Mouse (Mus musculus) heart, postnatal 14 days (tissue): Measurements from ENCODE around the gene Txnip. TPM values are rescaled to one million over a fixed set of nuclear protein-coding genes. Genes with fewer than 3 reads are reported as not detected.

Experiments
- DNase-seq, 2 experiments: peaks; one replicate each; pipeline ENCODE4 v3.0.0; 2021 to 2022
- intact Hi-C: fragments of 180-260 bp; cut with DNase I; formaldehyde crosslinking; loops from one replicate; pipeline ENCODE4 v1.15.1; 2025
- total RNA-seq, 2 experiments: library from RNA; stranded (reverse); gene quantifications; 2 replicates each; pipeline ENCODE4 v1.2.3; 2021

Txnip gene
- total RNA-seq, 2 experiments from 2014 or later: 512 to 552 TPM

DNA sequence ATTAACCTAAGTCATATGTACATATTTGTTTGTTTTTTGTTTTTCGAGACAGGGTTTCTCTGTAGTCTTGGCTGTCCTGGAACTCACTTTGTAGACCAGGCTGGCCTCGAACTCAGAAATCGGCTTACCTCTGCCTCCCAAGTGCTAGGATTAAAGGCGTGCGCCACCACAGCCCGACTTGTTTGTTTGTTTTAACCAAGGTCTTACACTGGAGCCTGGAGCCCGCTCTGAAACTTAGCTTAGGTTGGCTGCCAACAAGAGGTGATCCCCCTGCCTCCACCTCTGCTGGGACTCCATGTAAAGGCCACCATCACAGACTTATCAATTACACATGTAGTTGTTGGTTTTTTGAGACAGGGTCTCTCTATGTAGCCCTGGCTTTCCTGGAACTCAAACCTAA lies 8.9 kb upstream of the Txnip start:
- DNase-seq: no peak
- intact Hi-C loops: no loop called here

DNA sequence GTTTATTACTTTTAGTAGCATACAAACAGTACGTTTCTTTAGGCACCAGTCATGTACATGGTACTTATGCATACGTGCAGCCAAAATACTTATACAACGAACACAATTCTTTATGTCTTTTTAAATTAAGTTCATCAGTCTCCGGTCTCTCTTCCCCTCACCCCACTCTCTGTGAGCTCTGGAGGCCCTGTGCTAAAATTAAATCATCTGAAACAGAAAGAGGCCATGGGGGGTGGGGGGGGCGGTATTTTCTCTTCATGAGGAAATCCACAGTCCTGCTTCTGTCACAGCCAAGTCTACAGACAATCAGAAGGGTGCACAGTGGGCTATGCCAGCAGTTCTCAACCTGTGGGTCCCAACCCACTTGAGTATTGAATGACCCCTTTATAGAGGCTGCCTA lies 8.4 kb upstream of the Txnip start:
- DNase-seq: no peak
- intact Hi-C loops: no loop called here

DNA sequence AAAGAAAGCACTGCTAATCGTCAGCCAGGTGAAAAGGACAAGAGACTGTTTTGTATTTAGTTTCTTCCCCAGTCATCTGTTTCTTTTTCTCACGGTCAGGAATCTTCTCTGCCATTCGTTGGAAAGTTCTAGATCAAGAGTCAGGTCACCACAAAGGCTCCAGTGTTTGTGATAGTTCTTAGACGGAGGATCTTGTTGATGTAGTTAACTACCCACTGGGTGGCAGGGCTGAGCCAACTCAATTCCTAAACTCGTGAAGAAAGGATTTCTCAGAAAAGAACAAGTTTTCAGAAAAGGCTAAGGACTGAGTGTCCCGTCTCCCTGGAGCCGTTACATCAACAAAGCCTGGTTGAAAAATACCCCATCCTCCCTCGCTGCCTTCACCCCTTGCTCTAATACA lies 6.6 kb upstream of the Txnip start:
- DNase-seq: peak in 1 of 2 experiments; percentile 63
- intact Hi-C loops: no loop called here

DNA sequence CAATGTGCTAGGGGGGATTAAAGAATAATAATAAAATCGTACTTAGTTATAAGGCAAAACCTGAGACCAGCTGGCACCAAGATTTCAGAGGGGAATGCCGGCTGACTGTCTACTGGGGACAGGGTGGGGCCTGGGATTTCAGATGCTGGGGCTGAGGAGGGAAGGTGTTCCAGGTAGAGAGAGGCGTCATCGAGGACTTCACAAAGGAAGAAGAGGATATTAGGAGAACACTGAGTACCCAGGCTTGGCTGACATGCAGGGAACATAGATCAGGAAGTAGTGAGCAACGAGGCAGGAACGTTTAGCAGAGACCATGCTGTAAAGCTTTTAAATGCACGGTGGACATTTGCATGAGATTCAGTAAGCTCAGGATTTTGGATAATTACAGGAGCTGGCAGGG lies 5.9 kb upstream of the Txnip start:
- intact Hi-C loops: no loop called here
- DNase-seq: no peak

GRCm38 (mm10) chr3:96553601-96554000 lies 4.2 kb upstream of the Txnip start:
- intact Hi-C loops: no loop called here
- no peak for DNase-seq

DNA sequence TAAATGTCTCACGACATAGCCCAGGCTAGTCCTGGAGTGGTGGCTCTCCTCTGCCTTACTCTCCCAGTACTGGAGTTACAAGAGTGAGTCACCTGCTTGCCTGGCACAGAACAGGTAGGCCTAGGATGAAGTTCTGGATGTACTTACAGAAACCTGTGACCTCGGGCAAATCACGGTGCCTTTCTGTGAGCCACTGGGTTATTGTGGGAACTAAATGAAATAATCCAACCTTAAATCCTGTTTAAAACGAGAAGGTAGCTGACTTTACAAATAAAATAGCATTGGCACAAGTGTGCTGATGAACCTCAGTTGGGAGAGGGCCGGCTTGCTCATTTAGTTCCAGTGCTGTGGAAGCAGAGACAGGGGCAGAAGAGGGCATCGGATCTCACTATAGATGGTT lies 3.5 kb upstream of the Txnip start:
- intact Hi-C loops: no loop called here
- DNase-seq: no peak

DNA sequence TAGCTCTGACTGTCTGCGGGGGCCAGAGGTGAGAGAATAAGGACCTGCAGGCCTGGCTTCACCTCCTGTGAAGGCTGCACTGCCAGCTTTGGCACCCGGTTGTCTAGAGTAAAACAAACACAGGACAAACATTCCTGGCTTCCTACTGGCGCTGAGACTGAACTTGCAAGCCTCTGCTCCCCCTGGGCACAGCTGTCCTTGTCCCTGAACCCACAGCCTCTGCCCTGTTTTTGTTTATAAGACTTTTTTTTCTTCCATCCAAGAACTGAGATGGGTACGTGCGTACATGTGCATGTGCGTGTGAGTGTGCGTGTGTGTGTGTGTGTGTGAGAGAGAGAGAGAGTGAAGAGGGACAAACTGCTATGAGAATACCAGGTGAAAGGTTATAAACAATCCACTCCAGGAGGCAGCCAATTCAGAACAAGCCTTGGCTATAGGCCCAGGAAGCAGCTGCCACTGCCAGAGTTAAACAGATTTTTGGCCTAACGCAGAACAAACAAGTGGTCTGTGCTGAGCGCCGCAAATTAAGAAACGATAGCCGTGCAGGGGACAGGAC lies 2.6 kb upstream of the Txnip start:
- intact Hi-C loops: no loop called here

DNA sequence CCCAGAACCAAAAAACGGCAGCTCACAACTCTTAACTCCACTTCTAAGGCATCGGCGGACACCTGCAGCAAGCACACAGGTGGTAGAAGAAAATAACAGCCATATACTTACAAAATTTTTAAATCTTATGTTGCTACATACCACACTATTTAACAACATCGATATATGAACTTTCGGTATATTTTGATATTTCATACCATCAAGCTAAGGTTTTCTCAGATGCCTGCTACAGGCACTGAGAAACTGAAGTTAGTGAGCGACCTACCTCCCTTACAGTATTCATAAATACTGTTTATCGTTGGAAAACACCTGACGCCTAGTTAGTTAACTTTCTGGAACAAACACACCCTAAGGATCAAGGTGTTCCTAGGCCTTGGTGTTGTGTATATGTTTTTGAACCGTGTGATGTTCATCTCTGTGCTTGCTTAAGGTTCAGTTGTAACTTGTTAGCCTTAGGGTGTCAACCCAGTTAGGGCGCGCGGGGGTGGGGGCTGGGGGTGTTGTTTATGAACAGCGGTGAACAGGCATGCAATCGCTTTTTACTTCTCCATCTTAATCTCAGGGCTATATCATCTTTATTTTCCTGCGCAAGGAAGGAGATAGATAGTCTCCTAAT lies 1.6 kb upstream of the Txnip start:
- DNase-seq: no peak
- intact Hi-C loops: no loop called here

More for the DNA sequence above, 2.6 kb upstream of the Txnip start:
- peak; percentile 82 to 90 for DNase-seq

- intact Hi-C loops: loop anchor here (1.0 kb wide), 1 partner anchor 19 kb away; the partner anchor contains the start of gene Gm16253
- no peak for DNase-seq
Measured at GRCm38 (mm10) chr3:96556651-96557635, 814 bp upstream of the Txnip start.

DNA sequence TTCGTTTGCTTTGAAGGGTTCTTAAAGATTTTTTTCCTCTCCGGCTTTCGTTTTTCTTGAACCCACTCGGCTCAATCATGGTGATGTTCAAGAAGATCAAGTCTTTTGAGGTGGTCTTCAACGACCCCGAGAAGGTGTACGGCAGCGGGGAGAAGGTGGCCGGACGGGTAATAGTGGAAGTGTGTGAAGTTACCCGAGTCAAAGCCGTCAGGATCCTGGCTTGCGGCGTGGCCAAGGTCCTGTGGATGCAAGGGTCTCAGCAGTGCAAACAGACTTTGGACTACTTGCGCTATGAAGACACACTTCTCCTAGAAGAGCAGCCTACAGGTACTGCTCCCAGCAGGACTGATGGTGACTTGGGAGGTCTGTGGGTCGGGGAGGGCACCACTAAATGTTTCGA lies 402 bp downstream of the Txnip start:
- intact Hi-C loops: no loop called here
- DNase-seq: peak in 1 of 2 experiments; percentile 52

DNA sequence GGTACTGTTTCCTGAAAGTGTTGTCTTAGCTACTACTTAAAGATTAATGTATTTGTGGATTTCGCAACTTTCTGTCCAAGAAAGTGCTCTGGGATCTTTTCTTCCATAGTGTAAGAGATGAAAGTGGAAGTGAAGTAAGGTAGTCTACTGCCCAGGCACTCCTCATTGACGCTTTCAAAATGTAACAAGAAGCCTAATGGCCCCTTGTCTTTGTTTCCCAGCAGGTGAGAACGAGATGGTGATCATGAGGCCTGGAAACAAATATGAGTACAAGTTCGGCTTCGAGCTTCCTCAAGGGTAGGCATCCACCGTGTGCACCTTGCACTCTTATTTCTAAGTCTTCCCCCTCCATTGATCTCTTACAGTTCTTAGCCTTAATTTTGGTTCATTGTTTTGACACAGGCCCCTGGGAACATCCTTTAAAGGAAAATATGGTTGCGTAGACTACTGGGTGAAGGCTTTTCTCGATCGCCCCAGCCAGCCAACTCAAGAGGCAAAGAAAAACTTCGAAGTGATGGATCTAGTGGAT lies 975 bp downstream of the Txnip start:
- DNase-seq: peak in 1 of 2 experiments; percentile 24
- intact Hi-C loops: no loop called here

GRCm38 (mm10) chr3:96559398-96559910 lies 1.7 kb downstream of the Txnip start:
- peak in 1 of 2 experiments; percentile 39 for DNase-seq

GRCm38 (mm10) chr3:96559911-96560850 lies 2.4 kb downstream of the Txnip start:
- DNase-seq: peak in 1 of 2 experiments; percentile 56
- intact Hi-C loops: no loop called here

More at GRCm38 (mm10) chr3:96559398-96559910, 1.7 kb downstream of the Txnip start:
- intact Hi-C loops: no loop called here

DNA sequence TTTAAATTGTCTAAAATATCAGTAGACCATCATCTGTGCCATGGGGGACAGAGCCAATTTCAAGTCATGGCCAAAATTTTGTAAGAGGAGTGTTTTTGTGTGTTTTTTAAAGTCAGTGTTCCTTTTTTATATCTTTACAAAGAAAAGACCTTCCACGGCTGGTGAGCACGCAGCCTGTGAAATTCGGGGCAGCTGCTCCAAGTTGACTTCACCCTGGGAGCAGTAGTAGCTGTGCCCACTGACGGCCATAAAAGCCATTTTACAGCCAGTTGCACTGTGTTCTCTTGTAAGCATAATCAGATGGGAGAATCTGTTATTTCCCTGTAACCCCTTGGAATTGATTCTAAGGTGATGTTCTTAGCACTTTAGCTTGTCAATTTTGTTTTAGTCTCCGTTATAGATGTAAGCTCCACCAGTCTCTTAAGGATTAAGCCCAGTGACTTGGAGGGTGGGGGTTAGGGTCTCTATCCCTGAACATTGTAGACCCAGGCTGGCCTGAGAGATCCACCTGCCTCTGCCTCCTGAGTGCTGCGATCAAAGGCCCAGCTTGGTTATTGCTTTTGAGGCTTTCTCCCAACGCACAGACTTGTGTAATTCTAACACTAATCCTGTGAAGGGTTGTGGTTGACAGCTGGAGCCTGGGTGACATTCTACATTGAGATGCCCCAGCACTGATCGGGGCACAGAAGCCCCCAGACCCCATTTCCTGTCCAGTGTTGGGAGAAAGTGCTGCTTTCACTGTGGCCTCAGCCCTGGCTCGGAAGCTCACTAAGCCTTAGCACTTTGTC lies 3.3 kb downstream of the Txnip start:
- peak in 1 of 2 experiments; percentile 56 for DNase-seq

GRCm38 (mm10) chr3:96561946-96562681 lies 4.4 kb downstream of the Txnip start:
- intact Hi-C loops: no loop called here
- peak; percentile 50 to 79 for DNase-seq

More for the DNA sequence above, 3.3 kb downstream of the Txnip start:
- intact Hi-C loops: no loop called here

- intact Hi-C loops: no loop called here
- no peak for DNase-seq
Measured at GRCm38 (mm10) chr3:96563267-96563666, 5.5 kb downstream of the Txnip start.

DNA sequence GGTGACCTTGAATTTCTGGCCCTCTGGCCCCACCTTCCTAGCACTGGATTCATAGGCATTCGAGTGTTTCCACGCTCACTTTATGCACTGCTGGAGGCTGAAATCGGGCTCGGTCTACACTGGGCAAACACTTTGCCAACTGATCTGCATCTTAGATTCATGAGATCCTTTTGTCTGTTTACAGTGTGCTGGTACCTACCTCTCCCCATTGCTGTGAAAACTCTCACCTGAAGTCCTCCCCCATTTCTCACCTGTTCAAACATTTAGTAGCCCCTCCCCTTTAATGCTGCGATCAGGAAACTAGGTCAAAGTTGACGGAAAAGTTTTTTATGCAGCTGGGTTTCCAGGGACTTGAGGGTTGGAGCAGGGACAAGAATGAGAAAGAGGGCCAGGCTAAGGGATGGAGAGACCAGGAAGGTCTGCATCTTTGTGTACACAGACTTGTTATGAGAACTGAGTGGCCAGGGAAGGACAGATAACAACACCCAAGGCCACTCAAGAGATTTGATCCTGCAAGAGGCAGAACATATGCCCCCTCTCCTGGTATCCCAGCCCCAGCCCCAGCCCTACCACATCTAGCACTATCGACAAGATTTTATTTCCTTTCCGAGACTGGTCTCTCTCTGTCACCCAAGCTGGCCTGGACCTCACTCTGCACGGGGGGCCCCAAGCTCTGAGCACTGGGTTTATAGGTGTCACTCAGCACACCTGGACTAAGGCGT lies 6.3 kb downstream of the Txnip start:
- DNase-seq: no peak
- intact Hi-C loops: no loop called here
